Mouse (Mus musculus) liver (tissue): ENCODE results near the gene Hectd1.
A peak's percentile ranks its signal among the peaks of the same experiment; 100 is the strongest.

Experiments used
- DNase-seq: peaks from one replicate; pipeline ENCODE4 v3.0.0-alpha.2; 2020; ENCODE audit warnings: mixed read lengths

Gene Hectd1

DNA sequence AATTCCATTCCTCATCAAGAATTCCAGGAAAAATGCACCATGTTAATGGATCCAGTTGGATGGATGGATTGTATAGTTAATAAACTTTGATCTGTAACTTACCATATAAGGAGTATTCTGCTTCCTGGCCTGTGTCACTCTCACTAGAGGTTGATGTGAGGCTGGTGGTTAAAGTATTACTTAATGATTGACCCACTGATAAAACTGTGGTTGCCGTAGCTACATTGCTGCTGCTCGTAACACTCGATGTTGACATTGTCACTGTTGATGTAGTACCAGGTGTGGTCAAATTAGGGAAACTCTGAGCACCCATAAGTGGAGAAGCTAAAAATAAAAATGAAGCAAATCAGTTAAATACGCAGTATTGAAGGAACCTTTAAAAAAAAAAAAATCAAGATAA is 61.9 kb downstream of the Hectd1 start:
- no peak for DNase-seq

GRCm38 (mm10) chr12:51759374-51759773 is 70.0 kb downstream of the Hectd1 start:
- DNase-seq: no peak

DNA sequence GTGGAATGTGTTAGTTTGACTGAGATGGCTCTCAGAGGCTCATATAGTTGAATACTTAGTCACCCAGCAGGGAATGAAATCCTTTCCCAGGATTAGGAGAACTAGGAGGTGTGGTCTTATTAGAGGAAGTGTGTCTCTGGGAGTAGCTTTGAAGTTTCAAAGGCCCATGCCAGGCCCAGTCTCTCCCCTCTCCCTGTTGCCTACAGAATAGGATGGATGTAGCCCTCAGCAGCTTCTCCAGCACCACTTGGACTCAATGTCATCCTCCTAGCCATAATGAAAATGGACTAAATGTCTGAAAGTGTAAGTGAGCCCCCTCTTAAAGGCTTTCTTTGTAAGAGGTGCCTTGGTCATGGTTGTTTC is 72.8 kb downstream of the Hectd1 start:
- no peak for DNase-seq

GRCm38 (mm10) chr12:51755938-51756598 is 73.3 kb downstream of the Hectd1 start:
- DNase-seq: no peak

- DNase-seq: no peak
These were observed 82.0 kb downstream of the Hectd1 start for GRCm38 (mm10) chr12:51747348-51747747.

DNA sequence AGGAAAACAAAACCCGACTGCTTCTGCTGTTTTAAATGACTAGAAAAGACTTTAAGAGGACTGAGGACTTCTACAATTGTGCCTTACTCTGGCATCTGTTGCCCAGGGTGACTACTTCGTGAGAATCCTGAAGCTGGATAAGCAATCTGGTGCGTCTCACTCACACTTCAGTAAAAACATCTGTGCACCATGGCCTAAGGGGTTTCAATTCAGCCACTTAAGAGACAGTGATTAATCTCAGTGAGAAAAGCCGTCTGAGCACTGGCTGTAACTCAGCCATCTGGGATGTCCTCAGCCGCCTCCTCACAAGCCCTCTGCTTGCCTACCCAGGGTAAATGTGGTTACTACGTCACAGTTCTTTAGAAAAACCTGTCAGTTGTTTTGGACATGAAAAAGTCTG is 84.4 kb downstream of the Hectd1 start:
- DNase-seq: no peak

DNA sequence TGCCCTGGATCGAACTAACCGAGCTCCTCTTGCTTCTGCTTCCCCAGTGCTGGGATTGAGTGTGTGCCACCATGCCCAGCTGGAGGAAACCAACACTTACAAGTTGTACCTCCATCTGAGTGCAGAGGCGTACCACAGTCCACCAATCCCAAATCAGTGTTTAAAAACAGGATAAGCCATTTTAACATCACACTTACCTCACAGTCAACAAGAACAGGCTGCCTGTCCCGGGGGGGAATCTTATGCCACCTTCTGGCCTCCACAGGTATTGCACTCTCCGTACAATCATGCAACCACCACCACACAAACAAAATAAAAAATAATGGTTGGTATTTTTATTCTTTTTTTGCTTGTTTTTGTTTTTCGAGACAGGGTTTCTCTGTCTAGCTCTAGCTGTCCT is 87.6 kb downstream of the Hectd1 start:
- peak; percentile 44 for DNase-seq

DNA sequence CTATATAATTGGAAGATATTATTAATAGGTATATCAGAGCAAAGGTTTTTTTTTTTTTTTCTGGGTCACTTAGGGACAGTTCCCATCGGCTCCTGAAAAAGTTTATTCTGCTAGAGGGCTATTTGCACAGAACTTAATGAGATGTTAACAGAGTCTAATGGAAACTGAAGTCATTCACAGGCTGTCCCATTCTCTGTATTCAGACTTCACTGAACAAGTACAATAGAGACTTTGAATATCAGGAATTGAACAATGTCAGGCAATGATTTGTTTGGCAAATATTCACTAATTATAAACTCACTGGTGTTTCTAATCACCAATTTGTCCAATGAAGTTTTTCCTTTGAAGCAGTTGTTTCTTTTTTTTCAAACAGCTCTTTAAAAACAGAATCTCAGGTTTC is 92.5 kb downstream of the Hectd1 start:
- no peak for DNase-seq

GRCm38 (mm10) chr12:51736381-51736780 is 93.0 kb downstream of the Hectd1 start:
- DNase-seq: no peak

DNA sequence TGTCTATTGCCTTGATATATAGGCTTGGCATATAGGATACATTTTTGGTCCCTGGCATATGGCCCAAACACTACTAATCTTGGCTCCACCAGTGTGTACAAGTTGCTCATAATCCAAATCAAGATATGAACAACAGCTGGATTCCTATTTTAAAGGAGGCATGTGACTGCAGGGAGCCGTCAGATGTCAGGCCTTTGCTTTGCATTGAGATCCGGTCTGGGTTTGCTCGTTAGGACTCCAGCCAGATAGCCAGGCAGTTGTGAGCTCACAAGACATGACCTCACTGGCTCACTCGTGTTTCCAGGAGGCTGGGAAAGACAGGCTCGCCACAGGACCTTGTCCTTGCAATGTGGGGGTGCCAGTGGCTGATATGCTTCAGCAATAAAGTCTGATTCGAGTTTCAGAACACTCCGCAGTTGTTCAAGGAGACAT is 93.5 kb downstream of the Hectd1 start:
- DNase-seq: no peak

- no peak for DNase-seq
These were observed 94.6 kb downstream of the Hectd1 start for GRCm38 (mm10) chr12:51734605-51735211.

- DNase-seq: no peak
These were observed 99.5 kb downstream of the Hectd1 start for GRCm38 (mm10) chr12:51729827-51730226.

GRCm38 (mm10) chr12:51729058-51729457 is 100.3 kb downstream of the Hectd1 start:
- no peak for DNase-seq

DNA sequence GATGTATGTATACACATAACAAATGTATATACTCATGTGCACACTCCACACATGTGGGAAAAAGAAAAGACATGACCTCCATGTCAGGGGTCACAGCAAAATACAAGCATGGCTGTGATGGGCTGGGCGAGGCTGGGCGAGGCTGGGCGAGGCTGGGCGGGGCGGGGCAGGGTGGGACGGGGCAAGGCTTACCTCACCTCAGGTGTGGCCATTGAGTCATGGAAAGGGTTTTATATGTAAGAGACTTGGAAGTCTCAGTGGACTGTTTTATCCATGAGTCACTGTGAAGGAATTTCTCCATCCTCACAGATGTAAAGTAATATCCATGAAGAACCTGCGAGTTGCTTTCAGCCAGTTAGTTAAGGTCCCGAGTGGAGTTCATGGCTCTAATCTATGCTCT is 107.5 kb downstream of the Hectd1 start:
- no peak for DNase-seq

DNA sequence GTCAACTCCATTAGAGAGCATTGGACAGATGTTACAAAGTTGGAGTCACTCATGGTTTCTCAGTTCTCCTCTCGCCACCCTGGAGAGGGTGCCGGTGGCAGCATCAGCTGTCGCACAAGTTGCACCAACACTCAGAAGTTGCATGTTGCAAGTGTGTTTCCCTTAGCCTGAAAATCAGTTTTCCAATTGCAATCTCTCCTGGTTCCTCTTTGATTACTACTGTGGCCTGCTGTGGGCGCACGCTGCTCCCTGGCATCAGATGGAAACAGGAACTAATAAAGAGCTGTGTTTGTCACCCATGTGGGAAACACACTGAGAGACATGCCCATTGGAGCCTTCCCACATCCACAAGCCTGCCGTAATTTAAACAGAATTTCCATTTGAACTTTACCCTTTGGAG is 110.7 kb downstream of the Hectd1 start:
- no peak for DNase-seq

DNA sequence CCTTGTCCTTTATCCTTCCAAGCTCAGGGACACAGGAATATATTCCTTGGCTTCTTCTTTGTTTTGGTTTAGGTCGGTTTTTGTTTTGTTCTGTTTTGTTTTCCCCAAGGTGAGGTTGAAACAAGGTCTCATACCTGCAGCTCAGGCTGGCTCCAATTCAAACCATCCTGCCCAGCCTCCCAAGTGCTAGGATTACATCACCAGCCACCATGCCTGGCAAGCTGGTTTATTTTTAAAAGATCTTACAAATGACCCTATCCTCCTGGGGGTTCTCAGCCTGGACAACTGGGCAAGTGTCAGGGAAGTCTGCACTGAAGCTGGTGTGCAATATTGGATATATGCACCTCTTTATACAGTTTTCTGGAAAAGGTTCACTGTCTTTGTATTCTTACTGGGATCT is 116.7 kb downstream of the Hectd1 start:
- DNase-seq: no peak

DNA sequence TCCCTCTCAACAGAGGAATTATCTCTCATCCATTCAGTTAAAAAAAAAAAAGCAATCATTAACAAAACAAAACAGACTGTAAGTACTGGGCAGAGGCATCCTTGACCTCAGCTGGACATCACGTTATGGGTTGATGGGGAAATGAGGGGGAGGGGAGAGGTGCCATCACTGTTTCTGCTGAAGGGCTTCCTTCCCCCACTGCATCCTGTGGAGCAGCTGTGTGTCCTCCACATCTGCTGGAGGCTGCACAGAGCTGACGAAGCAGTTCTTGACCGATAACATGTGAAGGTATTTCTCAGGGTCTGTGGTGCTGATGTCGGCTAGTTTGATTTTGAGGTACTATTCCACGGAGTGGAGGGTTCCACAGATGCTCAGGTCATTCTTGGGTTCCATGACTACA is 119.2 kb downstream of the Hectd1 start:
- no peak for DNase-seq

- no peak for DNase-seq
These were observed 119.6 kb downstream of the Hectd1 start for GRCm38 (mm10) chr12:51709741-51710140.

DNA sequence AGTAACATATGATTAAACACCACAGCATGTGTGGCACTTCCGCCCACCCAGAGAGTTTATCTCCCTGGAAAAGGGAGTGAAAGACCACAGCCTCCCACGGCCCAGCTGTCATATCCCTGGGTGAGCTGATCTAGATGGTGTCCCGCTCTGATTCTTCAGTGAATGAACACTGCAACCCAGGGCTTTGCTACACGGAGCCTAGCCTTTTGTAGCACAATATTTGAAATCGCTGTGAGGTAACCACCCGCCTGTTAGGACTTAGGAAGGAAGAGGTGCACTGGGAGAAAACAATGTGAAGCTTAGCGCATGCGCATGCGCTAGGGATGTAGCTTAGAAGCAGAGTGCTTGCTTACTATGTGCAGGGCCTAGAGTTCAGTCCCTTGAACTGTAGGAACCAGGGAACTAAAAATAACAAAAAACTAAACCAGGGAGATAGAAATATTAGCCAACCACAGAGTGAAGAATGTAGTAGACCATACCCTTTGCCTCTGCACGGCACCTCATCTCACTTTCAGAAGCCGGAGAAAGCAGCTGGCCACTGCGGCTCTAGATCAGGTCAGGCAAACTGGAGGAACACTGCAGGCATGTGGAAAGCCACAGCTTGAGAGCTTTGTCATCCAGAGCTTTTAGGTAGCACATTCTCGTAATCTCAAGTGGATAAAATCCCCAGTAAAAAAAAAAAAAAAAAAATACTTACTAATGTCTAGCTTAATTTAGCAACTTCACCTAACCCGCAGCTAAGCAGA is 120.2 kb downstream of the Hectd1 start:
- no peak for DNase-seq

DNA sequence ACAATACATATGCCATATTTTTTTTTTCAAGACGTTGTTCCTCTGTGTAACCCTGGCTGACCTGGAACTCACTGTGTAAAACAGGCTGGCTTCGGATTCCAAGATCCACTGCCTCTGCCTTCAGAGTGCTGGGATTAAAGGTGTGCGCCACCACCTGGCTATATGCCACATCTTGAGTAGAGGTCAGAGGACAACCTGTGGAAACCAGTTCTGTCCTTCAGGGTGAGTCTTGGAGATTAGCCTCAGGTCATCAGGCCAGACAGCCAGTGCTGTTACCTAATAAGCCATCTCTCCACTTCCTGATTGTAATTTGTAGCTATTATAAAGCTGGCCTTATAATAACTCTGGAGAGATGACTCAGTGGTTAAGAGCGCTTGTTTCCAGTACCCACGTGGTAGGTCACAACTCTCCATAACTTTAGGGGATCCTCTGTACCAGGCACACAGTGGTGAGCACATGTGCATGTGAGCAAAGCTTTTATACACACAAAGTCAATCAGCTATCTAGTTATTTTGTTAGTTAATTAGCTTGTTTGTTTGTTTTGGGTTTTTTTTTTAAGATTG is 122.6 kb downstream of the Hectd1 start:
- no peak for DNase-seq

DNA sequence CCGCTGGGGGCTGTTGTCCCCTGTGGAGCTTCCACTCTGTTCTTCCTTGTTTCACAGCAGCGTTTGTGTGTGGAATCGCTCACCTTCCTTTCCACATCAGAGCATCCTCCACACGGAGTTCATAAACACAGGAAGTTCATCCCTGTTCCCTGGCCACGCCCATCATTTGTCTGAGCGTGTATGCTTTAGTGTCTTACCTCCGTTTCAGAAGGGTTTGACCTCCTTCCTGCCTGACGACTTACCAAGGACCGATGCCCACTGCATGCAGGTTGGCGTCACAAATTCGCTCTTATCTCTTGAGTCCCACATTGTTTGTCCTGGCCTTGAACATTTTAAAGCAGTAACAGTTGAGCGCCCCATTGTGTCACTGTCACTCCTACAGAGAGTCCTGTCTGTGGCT is 123.6 kb downstream of the Hectd1 start:
- no peak for DNase-seq

GRCm38 (mm10) chr12:51704572-51704971 is 124.8 kb downstream of the Hectd1 start:
- DNase-seq: no peak

DNA sequence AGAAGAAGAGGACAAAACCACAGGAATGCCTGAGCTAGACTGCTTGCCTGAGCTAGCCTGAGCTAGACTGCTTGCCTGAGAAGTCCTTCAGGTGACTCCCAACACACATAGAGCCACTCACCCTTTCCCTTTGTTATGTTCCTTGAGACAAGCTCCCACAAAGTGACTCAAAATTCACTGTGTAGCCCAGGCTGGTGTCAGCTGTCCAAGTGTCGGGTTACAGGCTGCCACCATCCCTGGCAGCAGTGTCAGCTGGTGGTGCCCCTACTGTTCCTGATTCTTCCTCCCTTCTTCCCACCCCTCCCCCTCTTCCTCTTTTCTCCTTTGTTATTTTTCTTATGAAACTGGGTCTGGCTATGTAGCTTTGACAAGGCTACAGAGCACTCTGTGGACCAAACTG is 125.5 kb downstream of the Hectd1 start:
- DNase-seq: no peak

DNA sequence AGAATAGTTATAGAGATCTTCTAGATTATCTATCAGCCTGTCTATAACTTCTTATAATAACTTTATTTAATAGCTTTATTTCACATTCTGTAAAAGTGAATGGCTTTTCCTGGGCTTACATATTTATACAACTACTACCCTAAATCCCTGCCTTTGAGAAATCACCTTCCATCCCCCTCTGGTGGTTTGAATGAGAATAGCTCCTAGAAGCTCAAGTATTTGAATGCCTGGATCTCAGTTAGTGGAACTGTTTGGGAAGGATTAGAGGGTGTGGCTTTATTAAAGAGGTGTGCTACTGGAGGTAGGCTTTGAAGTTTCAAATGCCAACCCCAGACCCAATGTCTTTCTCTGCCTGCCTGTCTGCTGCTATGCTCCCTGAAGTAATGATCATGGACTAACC is 127.6 kb downstream of the Hectd1 start:
- no peak for DNase-seq
